Mouse (Mus musculus): Measurements from ENCODE around the gene Klhl7.

DNA sequence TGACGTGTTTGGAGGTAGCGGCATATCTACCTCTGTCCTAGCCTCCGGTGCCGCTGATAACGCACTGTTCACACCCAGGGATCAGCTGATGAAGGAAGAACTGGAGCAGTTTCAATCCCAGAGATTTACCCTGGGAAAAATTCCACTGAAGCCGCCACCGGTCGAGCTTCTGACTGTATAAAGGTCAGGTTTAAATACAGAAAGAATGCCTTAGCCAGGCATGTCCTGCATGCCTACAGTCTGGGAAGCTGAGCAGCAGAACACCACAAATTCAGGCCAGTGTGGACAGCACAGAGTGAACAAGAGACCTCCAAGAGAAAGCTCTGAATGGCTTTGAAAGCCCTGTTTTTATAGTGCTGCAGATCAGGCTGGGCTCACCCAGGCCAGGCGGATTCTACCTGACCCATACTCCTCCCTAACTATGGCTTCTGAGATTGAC lies 81.9 kb downstream of the Klhl7 start:
- no peak for TF ChIP-seq CTCF (IDR thresholded peaks at IDR 0.05)
- no peak for TF ChIP-seq POLR2A (IDR thresholded peaks at IDR 0.05; ENCODE audit: insufficient read depth, low read depth, low read length)

All from heart, adult 2 months (tissue).